Mouse (Mus musculus) layer of hippocampus, adult 9-10 months (tissue): ENCODE measurements around the gene Kin.

Experiments
- DNase-seq: peaks from one replicate; pipeline ENCODE4 v3.0.0; 2022; ENCODE audit warnings: low spot score

Kin gene

DNA sequence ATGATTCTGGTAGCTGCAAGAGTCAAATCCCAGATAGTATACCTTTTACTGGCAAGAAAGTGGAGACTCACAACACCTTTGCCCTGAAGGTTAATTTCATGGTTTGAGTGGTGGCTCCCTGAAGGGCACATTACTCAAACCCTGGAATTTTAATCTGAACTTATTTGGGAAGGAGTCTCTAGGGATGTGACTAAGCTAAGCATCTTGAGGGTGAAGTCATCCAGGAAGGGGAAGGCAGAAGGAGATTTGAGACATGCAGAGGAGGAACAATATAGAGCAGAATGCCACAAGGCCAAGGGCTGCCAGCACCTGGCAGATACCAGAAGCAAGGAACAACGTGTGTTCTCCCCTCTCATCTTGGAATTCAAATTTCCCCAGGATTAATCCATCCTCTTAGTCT lies 38.4 kb downstream of the Kin start:
- DNase-seq, result no peak

DNA sequence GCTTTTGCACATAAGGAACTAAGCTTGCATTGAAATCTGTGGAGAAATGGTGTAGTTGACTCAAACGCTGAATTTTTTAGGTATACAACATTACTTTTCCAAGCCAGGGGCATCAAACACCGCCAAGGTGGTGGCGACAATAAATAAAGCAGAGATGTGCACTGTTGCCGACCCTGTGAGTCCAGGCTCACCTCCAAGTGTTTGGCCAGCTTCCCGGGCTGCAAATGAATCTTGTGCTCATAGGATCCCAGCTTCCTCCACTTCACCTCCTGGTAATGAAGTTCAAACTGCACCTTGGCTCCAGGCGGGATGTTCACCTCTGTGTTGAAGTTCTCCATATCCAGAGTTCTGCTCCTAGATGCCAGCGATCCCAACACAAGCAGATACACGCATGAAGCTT lies 38.9 kb downstream of the Kin start:
- no peak for DNase-seq

DNA sequence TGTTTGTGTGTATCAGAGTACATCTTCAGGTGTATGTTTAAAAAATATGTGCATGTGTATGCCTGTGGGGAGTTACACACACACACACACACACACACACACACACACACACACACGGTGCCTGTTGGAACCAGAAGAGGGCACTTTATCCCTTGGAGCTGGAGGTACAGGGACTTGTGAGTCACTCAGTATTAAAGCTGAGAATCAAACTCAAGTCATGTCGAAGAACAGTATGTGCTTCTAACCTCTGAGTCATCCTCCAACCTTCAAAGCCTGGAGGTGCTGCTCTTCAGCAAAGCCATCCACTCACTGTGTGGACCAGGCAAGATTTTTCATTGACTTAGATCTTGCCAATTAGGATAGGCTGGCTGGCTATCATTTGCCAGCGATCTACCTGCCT lies 41.4 kb downstream of the Kin start:
- no peak for DNase-seq

DNA sequence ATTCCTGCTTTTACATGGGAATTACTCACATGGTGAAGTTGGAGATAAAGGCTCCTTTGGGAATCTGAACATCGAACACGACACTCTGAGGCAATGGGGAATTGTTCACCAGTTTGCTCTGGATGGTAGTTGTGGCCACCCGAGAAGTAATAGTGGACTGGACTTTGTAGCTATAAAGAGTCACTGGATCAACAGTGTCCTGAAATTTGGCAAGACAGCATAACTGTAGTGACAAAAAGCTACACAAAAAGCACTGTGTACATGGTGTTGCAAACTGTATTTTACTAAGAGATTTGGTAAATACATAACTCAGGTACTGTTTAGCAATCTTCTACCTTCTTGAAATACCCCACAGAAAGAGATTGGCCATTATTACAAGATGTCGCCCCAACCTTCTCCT lies 45.7 kb downstream of the Kin start:
- DNase-seq, result no peak

DNA sequence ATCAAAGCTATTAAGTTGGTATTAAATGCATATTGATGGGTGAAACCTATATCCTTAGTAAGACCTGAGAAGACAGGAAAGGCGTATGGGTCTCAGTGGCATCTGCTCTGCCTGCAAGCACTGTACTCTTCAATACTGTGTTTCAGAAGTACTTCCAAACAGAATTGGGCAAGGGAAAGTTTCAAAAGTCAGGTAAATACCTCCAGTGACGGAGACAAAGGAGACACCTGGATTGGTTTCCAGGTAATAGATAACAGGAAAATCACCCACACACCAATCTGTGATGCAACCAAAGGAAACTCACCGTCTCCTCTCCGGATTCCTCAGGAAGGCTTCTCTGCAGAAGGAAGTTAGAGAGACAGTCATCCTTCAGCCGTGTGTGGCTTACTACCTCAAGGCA lies 47.1 kb downstream of the Kin start:
- DNase-seq, result no peak

DNA sequence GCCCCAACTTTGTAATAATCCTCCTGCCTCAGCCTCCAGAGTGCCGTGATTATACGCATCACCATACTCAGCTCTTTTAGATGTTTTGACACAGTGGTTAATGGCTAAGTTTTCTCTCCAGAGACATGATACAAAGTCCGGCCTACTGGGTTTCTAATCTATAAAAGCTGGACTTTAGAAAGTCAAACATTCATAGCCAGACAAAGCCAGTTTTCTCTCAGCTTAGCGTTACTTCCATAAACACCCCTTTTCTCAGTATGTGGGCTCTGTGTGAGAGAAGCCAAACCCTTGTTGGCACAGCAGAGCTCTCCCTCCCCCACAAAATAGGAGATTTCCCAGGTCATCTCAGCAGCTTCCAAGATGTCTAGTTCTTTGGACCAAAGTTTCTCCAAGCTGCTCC lies 48.2 kb downstream of the Kin start:
- no peak for DNase-seq

DNA sequence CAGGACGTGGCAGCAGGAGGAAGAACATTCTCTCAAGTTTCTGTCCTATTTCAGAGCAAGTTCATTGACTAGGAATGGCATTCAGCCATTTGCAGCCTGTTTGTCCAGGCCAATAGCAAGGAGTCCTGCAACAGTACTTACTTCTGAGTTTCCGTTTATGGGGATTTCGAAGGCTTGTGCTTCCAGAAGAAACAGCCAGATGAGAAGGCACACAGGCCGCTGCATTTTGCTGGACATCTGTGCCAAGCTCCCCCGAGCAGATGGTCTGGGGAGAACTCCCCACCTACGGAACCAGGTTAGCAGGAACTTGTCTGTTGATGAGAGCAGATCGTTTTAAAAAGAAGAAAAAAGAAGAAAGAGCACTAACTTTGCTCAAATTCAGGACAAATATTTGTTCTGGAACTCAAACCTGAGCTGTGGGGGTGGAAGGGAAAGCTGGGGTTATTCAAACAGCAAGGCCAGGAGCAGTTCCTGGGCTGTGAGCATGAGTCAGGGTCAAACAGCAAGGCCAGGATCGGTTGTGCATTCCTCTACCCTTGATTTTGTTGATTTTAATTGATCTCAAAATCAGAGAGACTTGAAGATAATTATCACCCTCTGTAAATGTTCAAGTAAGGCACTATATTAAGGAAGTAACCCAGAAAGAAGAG lies 50.1 kb downstream of the Kin start:
- DNase-seq, result no peak

DNA sequence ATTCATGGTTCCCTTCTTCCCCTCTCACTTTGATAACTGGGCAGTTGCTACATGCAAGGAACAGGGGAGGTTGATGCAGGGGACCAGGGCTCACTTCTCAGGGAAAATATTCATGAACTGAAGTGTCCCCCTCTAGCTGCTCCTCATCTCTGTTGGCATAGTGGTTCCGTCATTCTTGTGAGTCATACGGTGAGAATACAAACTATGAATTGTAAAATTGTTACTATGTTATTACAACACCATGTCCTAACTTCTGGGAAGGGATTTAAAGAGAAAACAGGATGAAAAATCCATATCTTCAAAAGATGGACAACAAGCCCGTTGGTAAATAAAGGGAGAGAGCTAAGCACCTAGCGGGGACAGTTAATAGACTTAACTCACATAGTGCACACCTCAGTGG lies 50.9 kb downstream of the Kin start, which contains the start of gene Itih2:
Gene Itih2, minus strand, starts transcription at position 101 of the 400 bp plus-strand sequence.
- no peak for DNase-seq

DNA sequence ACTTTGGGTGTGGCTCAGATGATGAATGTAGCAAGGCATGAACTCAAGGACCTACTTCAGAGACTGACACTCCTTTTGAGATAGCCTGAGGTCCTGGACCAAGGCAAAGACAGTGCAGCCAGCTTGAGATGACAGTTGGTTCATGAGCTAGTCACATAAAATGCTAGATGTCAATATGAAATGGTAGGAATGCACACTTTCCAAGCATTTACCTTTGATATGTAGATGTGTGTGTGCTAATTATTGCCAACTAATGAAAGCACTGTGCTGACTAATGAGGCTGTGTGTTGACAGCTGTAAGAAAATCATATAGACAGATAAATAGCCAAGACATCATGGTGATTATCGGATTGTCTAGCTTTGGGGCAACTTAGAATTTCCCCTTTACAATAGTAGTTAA lies 51.7 kb downstream of the Kin start:
- DNase-seq, result no peak

DNA sequence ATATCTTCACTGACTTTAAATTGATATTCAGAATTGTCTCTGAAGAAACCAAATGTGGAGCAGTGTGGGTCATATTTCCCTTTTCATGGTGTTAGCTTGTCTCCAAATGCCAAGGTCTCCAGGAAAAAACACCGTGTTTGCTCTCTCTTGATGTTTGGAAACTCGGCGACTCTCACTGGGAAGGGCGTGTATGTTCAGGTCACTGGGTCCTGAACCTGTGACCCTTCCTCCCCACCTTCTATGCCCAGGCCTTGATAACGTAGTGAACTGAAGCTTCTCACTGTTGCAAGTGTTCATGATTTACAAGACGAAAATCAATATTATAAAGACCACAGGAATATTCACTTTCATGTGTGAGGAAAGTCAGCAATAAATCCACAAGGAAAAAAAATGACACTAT lies 53.5 kb downstream of the Kin start:
- DNase-seq, result no peak

DNA sequence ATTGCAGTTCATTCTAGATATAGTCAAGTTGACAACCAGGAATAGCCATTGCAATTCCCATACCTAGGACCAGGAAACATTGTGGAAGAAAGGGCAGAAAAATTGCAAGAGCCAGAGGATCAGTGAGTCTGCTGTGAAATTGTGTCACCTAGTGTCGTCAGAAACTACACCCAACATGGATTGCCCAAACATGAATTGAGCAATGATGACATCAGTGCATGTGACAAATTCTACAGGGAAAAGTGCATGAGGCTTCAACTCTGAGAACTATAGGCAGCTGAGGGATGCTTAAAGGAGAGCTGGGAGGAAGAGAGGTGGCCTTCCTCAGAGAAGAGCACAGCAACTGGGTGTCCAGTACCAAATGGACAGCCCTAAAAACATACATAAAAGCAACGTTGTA lies 56.9 kb downstream of the Kin start:
- no peak for DNase-seq

DNA sequence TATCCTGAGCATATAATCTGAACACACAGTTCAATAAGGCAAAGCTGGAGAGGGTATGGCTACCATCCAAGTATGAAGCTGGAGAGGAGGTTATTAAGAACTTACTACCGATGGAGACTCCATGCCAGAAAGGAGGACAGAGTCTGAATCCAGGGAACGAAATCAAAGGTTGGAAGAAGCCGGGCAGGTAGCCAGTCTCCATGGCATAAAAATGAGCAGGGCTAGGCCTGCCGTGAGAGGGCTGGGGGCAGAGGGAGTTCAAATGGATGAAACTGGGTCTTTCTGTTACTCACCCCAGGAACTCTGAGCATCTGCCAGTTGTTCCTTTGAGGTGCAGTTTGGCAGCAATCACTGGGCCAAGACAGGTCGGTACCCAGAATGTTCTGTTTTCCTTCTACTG lies 60.1 kb downstream of the Kin start:
- DNase-seq, result no peak
